Mouse (Mus musculus) liver, embryonic 15.5 days (tissue): ENCODE results near the gene Zfp39. TPM values are rescaled to one million over a fixed set of nuclear protein-coding genes. Genes with fewer than 3 reads are reported as not detected.
A peak's percentile ranks its signal among the peaks of the same experiment; 100 is the strongest.

Experiments used
- ATAC-seq: fragments of 200-750 bp; cut with Nextera tagmentation; 2 replicates; pipeline ENCODE4 v1.8.0; 2017; ENCODE audit warnings: moderate number of reproducible peaks, mild to moderate bottlenecking, moderate library complexity; ENCODE audit not compliant: insufficient read depth
- H3K27ac ChIP-seq: fragments of 300-500 bp; sonication (generic); replicated peaks from 2 replicates; pipeline ENCODE4 v1.5.1; 2015; ENCODE audit warnings: mild to moderate bottlenecking, inconsistent platforms
- H3K27me3 ChIP-seq: fragments of 300-500 bp; sonication (generic); 2 replicates; pipeline ENCODE4 v1.6.1; 2015; ENCODE audit warnings: mild to moderate bottlenecking, inconsistent platforms
- H3K36me3 ChIP-seq: fragments of 300-500 bp; sonication (generic); replicated peaks from 2 replicates; pipeline ENCODE4 v1.6.1; 2015; ENCODE audit warnings: moderate library complexity, mild to moderate bottlenecking, inconsistent platforms
- H3K4me1 ChIP-seq: fragments of 300-500 bp; sonication (generic); replicated peaks from 2 replicates; pipeline ENCODE4 v1.6.1; 2015; ENCODE audit warnings: inconsistent platforms
- H3K4me2 ChIP-seq: fragments of 300-500 bp; sonication (generic); 2 replicates; pipeline ENCODE4 v1.6.1; 2015; ENCODE audit warnings: moderate library complexity, mild to moderate bottlenecking, inconsistent platforms
- H3K4me3 ChIP-seq: fragments of 300-500 bp; sonication (generic); replicated peaks from 2 replicates; pipeline ENCODE4 v1.5.1; 2015; ENCODE audit warnings: mild to moderate bottlenecking, inconsistent platforms
- H3K9ac ChIP-seq: fragments of 300-500 bp; sonication (generic); 2 replicates; pipeline ENCODE4 v1.6.1; 2015; ENCODE audit warnings: moderate library complexity, mild to moderate bottlenecking, inconsistent platforms
- H3K9me3 ChIP-seq: fragments of 300-500 bp; sonication (generic); replicated peaks from 2 replicates; pipeline ENCODE4 v1.6.1; 2016; ENCODE audit warnings: inconsistent platforms
- WGBS: fragments of 180-500 bp; shearing (Covaris S2); methylation state at CpG from one replicate; pipeline ENCODE4 v1.1.7; 2015; ENCODE audit warnings: mixed read lengths; ENCODE audit not compliant: insufficient replicate concordance; 5-methylcytosine and 5-hydroxymethylcytosine counted together
- polyA plus RNA-seq: library from polyadenylated mRNA; unstranded; fragments of >200 nt; fragmentation: Nextera tagmentation; extraction: Ambion mirVana; gene quantifications from 2 replicates; pipeline ENCODE4 v1.2.1, GENCODE M21; 2015

The Zfp39 gene
- polyA plus RNA-seq, 1 experiment from 2014 or later = 4.8 TPM

DNA sequence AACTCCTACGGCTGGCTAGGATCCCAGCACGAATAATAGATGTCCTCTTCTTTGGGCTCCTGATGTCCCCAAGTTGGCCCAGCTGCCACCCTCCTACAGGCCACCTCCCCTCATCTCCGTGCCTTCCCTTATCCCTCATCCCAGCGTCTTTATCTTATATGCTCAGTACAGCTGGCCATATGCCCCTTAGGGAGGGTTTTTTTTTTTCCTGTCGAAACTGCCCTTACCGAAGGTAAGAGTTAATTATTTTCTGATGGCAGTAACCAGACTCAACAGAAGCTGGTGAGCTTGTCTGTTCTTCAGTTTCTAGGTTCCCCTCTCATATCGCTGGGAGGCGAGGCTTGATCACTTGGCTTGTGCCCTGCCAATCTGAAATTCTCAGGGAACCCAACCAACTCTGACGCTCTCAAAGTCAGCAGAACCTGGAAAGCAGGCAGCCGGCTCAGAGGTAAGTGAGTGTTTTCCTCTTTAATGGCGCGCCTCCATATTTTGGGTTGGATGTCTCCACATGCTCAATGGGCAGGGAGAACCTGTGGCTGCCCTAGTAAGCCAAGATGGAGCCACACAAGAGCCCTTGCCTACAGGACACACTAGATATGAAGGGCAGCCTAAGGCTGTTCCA, 13.8 kb upstream of the Zfp39 start, which contains the start of gene Btnl10:
Gene Btnl10 (plus strand): TSS at position 164 of the 622 bp plus-strand sequence.
- H3K36me3 ChIP-seq = peaks cover 29% of the 10 kb centered on the region
- peak within 1 kb of the TSS; percentile 97 for H3K27ac ChIP-seq
- 31% methylated on average over 12 of the region's 12 CpGs for WGBS
- H3K27me3 ChIP-seq = no peaks in the 10 kb centered on the region
- H3K4me1 ChIP-seq = peaks cover 81% of the 10 kb centered on the region
- H3K9me3 ChIP-seq = no peaks in the 10 kb centered on the region
- H3K9ac ChIP-seq = peak within 1 kb of the TSS; percentile 84
- ATAC-seq = peak; percentile 83
- H3K4me3 ChIP-seq = peak within 1 kb of the TSS; percentile 69
- H3K4me2 ChIP-seq = peak within 1 kb of the TSS; percentile 81

- no peaks in the 10 kb centered on the region for H3K9me3 ChIP-seq
- H3K4me1 ChIP-seq = peaks cover 89% of the 10 kb centered on the region
- peak overlapping the region; percentile 81 for H3K4me2 ChIP-seq
- H3K4me3 ChIP-seq = peak overlapping the region; percentile 69
- H3K27ac ChIP-seq = peak overlapping the region; percentile 97
- no peaks in the 10 kb centered on the region for H3K27me3 ChIP-seq
- ATAC-seq = peak; percentile 60
- 27% methylated on average over 14 of the region's 14 CpGs for WGBS
- peak overlapping the region; percentile 84 for H3K9ac ChIP-seq
- H3K36me3 ChIP-seq = peaks cover 22% of the 10 kb centered on the region
These were observed 13.1 kb upstream of the Zfp39 start for GRCm38 (mm10) chr11:58916879-58917744.

DNA sequence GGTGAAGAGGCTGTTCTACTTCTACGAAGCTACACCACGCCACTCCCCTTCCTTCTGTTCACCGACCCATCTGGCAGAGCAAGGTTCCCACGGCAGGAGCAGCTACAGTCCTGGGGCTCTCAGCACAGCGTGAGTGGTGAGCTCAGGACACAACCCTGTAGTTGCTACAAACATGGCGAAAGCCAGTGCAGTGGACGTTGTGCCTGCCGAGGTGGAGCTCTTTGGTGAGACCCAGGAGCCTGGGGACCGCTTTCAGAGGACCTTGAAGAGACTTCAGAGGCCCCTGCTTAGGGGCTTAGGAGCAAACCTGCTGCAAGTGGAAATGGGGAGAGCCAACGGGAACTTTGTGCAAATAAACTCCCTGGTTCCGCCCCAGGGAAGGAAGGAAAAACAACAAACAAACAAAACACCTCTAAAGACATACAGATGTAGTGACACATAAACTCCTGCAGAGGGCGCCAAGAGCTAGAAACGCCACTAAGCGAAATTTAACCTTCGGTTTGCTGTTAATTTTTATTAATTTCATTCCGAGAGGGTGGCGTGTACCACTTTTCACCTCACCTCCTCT, 10.5 kb upstream of the Zfp39 start:
- H3K27ac ChIP-seq = peak overlapping the region; percentile 97
- peak; percentile 43 for ATAC-seq
- H3K9me3 ChIP-seq = no peaks in the 10 kb centered on the region
- H3K36me3 ChIP-seq = no peaks in the 10 kb centered on the region; the same call in 1 of the 2 replicates
- H3K4me1 ChIP-seq = peaks cover 80% of the 10 kb centered on the region
- H3K4me2 ChIP-seq = peak overlapping the region; percentile 85
- WGBS = 7% methylated on average over 17 of the region's 17 CpGs
- peak overlapping the region; percentile 71 for H3K9ac ChIP-seq
- H3K27me3 ChIP-seq = no peaks in the 10 kb centered on the region
- peak overlapping the region; percentile 52 for H3K4me3 ChIP-seq

GRCm38 (mm10) chr11:58913776-58914175, 9.8 kb upstream of the Zfp39 start:
- H3K27ac ChIP-seq = peak overlapping the region; percentile 97
- no peaks in the 10 kb centered on the region for H3K27me3 ChIP-seq
- peak overlapping the region; percentile 71 for H3K9ac ChIP-seq
- peak overlapping the region; percentile 52 for H3K4me3 ChIP-seq
- no peaks in the 10 kb centered on the region; the same call in 1 of the 2 replicates for H3K36me3 ChIP-seq
- H3K4me2 ChIP-seq = peak overlapping the region; percentile 85
- 23% methylated on average over 1 of the region's 1 CpGs for WGBS
- no peaks in the 10 kb centered on the region for H3K9me3 ChIP-seq
- H3K4me1 ChIP-seq = peaks cover 72% of the 10 kb centered on the region
- peak; percentile 67 for ATAC-seq

DNA sequence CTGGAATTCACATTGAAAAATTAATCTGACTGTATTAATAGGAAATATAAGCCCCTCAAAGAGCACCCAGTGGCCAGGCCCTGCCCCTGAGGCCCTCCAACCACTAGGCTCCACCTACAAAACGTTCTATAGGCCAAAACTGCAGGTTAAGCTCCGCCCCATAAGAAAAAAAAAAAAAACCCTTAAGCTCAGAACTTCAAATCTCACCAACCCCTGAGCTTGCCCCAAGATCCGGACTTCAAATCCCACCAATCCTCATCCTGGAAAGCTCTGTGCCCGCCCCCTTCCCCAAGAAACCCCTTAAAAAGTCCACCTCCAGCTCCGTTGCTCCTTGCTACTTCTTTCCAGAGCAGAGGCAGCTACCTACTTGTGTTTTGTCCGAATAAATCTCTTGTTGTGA, 813 bp upstream of the Zfp39 start:
- Histone ChIP-seq H3K4me3 (peak overlapping the region; percentile 81), H3K27me3 (no peaks in the 10 kb centered on the region), H3K4me1 (peaks cover 43% of the 10 kb centered on the region), H3K4me2 (peak overlapping the region; percentile 80), H3K9me3 (no peaks in the 10 kb centered on the region), H3K36me3 (peaks cover 25% of the 10 kb centered on the region), H3K27ac (peak overlapping the region; percentile 94), H3K9ac (0 out of 2 replicates have a peak overlapping the region, but pooled peaks have one; percentile 71)
- 49% methylated on average over 6 of the region's 6 CpGs for WGBS
- ATAC-seq = no peak

DNA sequence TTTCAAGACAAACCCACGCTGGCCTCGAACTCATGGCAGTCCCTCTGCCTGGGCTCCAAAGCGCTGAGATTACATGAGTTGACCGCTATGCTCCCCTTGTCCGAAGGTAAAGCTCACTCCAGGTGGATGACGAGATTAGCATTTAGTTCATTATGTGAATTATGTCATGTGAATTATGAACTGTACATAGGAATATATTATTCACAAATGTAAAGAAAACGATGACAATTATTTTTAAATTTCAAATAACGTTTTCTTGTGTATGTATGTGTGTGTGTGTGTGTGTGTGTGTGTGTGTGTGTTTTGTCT, 339 bp upstream of the Zfp39 start:
- Histone ChIP-seq H3K9ac (peak overlapping the region; percentile 71), H3K36me3 (peaks cover 28% of the 10 kb centered on the region), H3K4me2 (peak overlapping the region; percentile 80), H3K4me1 (peaks cover 44% of the 10 kb centered on the region), H3K4me3 (peak overlapping the region; percentile 81), H3K27me3 (no peaks in the 10 kb centered on the region), H3K9me3 (no peaks in the 10 kb centered on the region), H3K27ac (peak overlapping the region; percentile 94)
- under 1% methylated on average over 8 of the region's 8 CpGs for WGBS
- ATAC-seq = peak; percentile 1; the same call in 1 of the 2 replicates

DNA sequence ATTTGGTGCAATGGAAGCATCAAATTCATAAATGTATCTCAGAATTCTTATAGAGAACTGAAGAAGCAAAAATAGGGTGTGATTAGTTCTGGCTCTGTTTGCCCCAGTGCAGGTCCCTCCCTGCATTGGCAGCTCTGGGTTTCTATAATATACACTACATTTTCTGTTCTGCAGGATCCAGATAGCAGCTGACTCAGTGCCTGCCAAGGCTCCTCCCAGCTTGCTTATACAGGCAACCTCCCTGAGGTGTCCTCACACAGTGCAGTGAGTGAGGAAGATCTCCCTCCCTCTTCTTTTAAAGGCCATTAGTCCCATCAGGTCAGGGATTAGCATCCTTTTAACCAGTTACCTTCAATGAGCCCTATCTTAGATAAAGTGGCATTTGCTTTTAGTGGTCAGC, 2.9 kb downstream of the Zfp39 start:
- Histone ChIP-seq H3K36me3 (peaks cover 57% of the 10 kb centered on the region), H3K4me3 (peak overlapping the region; percentile 24), H3K4me2 (peak overlapping the region; percentile 80), H3K27me3 (no peaks in the 10 kb centered on the region), H3K27ac (peak overlapping the region; percentile 84), H3K9ac (0 out of 2 replicates have a peak overlapping the region, but pooled peaks have one; percentile 37), H3K4me1 (peaks cover 53% of the 10 kb centered on the region), H3K9me3 (no peaks in the 10 kb centered on the region)
- ATAC-seq = peak; percentile 62

DNA sequence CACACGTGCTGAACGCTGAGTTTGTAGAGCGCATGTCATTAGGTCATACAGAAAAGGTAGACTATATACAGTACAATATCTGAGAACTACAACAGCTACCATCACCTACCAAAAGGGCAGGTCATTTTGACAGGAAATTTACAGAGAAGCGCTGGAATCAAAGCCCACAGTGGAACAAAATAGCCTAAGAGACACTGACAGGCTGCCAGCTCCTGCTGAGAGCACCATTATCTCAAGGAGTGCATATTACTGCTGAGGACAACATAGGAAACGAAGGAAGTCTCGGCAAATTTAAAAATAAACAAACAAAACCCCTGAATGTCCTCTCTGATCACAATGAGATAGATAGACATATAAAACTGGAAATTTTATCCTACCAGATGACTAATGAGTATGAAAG, 6.5 kb downstream of the Zfp39 start:
- no peak overlapping the region for H3K9ac ChIP-seq
- ATAC-seq = no peak
- H3K4me1 ChIP-seq = peaks cover 32% of the 10 kb centered on the region
- H3K4me2 ChIP-seq = no peak overlapping the region
- H3K9me3 ChIP-seq = no peaks in the 10 kb centered on the region
- H3K27ac ChIP-seq = no peak overlapping the region
- no peaks in the 10 kb centered on the region for H3K27me3 ChIP-seq
- WGBS = 87% methylated on average over 6 of the region's 6 CpGs
- no peak overlapping the region for H3K4me3 ChIP-seq
- H3K36me3 ChIP-seq = peaks cover 90% of the 10 kb centered on the region

DNA sequence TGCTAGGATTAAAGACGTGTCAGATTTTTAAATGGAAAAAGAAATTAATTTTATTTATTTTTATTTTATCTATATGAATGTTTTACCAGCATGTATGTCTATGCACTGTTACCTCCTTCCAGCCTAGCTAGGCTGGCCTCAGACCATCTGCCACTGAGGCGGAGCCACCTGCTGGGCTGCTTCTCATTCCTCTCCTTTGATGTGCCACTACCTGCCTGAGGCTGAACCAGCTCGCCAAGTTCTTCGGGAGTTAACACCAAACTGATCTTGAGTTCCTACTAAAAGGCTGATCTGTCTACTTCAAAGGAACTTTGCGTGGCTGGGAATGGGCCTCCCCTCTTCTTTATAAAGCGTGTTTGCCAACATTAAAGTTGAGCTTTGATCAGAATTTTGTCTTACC, 9.6 kb downstream of the Zfp39 start:
- Histone ChIP-seq H3K4me3 (no peak overlapping the region), H3K9ac (no peak overlapping the region), H3K9me3 (no peaks in the 10 kb centered on the region), H3K4me2 (no peak overlapping the region), H3K36me3 (peaks cover 91% of the 10 kb centered on the region), H3K27ac (no peak overlapping the region), H3K27me3 (no peaks in the 10 kb centered on the region), H3K4me1 (0 out of 2 replicates have a peak, but pooled peaks cover 10% of the 10 kb centered on the region)
- 90% methylated on average over 6 of the region's 6 CpGs for WGBS
- no peak for ATAC-seq

DNA sequence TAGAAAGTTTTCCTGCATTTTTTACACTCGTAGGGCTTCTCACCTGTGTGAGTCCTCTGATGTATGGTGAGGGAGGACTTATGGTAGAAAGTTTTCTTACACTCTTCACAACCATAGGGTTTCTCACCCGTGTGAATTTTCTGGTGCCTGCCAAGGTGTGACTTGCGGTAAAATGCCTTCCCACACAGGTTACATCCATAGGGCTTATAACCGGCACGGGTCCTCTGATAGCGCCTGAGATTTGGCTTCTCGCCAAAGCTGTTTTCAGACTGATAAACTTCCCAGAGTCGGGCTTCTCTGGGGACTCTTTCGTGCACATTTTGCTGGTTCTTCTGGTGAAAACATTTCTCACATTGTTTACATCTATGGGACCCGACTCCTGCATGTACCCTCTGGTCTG, 13.5 kb downstream of the Zfp39 start:
- no peaks in the 10 kb centered on the region for H3K4me1 ChIP-seq
- no peak overlapping the region for H3K9ac ChIP-seq
- H3K4me2 ChIP-seq = no peak overlapping the region
- H3K9me3 ChIP-seq = no peaks in the 10 kb centered on the region
- H3K27ac ChIP-seq = no peak overlapping the region
- 87% methylated on average over 10 of the region's 10 CpGs for WGBS
- H3K4me3 ChIP-seq = no peak overlapping the region
- peaks cover 70% of the 10 kb centered on the region for H3K36me3 ChIP-seq
- H3K27me3 ChIP-seq = no peaks in the 10 kb centered on the region
- ATAC-seq = no peak

- no peak overlapping the region for H3K4me2 ChIP-seq
- no peak overlapping the region for H3K9ac ChIP-seq
- H3K4me1 ChIP-seq = no peaks in the 10 kb centered on the region
- H3K4me3 ChIP-seq = no peak overlapping the region
- ATAC-seq = no peak
- H3K27ac ChIP-seq = no peak overlapping the region
- no peaks in the 10 kb centered on the region for H3K9me3 ChIP-seq
- WGBS = 66% methylated on average over 8 of the region's 8 CpGs
- H3K27me3 ChIP-seq = no peaks in the 10 kb centered on the region
- peaks cover 38% of the 10 kb centered on the region for H3K36me3 ChIP-seq
These were observed 20.3 kb downstream of the Zfp39 start for GRCm38 (mm10) chr11:58883756-58884155.
